Mouse (Mus musculus) neutrophil, adult 5-6 weeks (primary cell): Measurements from ENCODE around the gene Mrtfa. TPM values are rescaled to one million over a fixed set of nuclear protein-coding genes. Genes with fewer than 3 reads are reported as not detected.

ENCODE experiments used
- ATAC-seq: fragments of 151-379, 151-347 bp; 2 replicates; pipeline ENCODE4 v1.8.0; 2017; ENCODE audit warnings: mild to moderate bottlenecking, moderate TSS enrichment; ENCODE audit not compliant: insufficient number of reproducible peaks, poor library complexity, low FRiP score, severe bottlenecking; ENCODE audit errors: extremely low read depth
- total RNA-seq: library from RNA; stranded (forward); fragments of 200-1000 nt; gene quantifications from 2 replicates; pipeline ENCODE4 v1.2.3, GENCODE M21; 2017

The Mrtfa gene
- total RNA-seq, 1 experiment from 2014 or later, result 59.9 TPM

DNA sequence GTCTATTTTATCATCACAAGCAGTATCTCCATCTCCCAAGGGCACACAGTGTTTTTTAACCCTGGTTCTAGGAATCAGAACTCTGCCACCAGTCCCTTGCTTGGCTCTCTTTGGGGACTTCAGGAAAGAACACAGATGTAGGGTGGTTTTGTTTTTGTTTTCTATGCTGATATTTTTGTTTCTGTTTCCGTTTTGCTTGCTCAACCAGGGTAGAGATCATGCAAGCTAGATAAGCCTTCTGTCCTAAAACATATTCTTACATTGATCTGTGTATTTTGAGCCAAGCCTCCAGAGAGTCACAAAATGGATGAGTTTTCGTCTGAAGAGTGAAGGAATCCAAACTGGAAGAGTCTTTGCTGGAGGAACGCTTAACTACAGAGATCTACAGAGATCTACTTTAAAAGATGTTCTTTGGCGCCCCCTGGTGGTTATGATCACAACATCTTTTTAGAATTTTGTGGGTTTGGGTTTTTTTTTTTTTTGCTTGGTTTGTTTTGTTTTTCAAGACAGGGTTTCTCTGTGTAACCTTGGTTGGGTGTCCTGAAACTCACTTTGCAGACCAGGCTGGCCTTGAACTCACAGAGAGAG lies 8.9 kb upstream of the Mrtfa start:
- peak; percentile 50; the same call in 1 of the 2 replicates for ATAC-seq

DNA sequence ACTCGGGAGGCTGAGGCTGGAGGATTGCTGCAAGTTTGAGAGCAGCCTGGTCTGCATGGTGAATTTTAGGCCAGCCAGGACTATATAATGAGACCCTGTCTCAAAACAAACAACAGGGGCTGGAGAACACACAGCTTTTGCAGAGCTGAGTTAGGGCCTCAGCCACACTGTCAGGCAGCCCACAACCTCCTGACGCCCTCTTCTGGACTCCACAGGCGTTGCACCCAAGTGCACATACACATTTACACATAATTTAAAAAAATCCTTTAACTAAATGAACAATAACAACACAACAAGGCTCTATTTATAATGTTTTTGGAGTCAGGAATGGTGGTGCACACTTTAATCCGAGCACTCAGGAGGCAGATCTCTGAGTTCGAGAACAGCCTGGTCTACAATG lies 7.9 kb upstream of the Mrtfa start:
- ATAC-seq, result no peak

GRCm38 (mm10) chr15:81197197-81197596 lies 6.6 kb upstream of the Mrtfa start:
- no peak for ATAC-seq

GRCm38 (mm10) chr15:81195447-81195846 lies 4.9 kb upstream of the Mrtfa start:
- ATAC-seq, result no peak

DNA sequence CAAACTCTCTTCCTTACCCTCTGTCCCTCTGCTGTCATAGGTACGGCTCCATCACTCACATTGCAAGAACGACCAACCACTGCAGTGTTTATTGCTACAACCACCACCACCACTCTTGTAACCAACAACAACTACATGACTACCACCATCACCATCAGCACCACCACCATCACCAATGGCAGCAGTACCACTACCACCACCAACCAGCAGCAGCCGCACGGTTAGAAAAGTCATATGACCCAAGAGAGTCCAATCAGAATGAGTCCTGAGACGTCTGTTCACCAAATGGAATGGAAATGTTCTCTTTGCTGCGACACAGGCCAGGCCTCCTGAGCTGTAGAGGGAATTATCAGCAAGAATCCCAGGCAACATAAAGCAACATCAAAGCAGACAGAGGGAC lies 4.2 kb upstream of the Mrtfa start:
- ATAC-seq, result no peak

DNA sequence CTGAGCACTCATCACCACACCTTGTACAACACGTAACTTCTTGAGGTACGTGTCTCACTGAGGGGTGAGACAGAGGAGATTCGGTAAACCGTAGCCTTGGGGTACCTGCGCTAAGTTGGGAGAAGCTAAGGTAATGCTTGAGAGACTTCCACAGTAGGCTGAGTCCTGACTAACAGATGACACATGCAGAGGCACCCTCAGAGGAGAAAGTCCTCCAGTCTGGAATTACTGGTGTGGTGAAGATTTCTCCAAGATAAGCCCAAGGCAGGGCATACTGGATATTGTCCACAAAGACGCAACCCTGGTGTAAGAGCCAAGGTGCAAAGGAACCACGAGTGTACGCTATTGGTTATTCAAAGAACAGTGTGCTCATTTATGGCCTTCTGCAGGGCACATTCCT lies 2.3 kb upstream of the Mrtfa start:
- no peak for ATAC-seq

GRCm38 (mm10) chr15:81192316-81192715 lies 1.8 kb upstream of the Mrtfa start:
- ATAC-seq, result no peak

- ATAC-seq, result no peak
These were observed 746 bp upstream of the Mrtfa start for GRCm38 (mm10) chr15:81191303-81191702.

DNA sequence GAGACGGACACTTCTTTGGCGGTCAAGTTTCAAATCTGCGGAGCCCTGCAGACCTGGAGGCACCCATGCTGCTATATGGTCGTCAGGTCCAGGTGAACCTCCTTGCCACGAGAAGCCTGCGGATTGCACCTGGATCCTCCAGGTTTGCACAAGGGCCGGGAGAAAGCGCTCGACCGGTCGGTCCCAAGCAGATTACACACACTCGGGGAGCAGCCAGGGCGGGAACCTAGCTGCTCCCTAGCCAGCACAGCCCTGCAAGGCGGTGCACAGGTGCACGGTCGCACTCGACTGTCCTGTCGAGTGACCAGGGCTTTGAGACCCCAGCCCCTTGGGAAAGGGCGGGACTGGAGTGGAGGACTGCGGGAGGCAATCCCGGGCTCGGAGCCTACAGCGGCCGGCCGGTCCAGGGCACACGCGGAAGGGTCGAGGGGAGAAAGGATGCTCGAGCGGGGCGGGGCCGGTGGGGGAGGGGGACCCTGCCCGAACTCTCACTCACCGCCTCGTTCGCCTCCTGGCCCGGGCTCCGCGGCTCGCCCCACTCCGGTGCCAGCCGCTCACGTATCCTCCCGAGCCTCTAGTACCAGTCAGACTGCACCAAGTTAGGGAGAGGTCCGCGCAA lies 437 bp downstream of the Mrtfa start:
- no peak for ATAC-seq

GRCm38 (mm10) chr15:81189061-81189460 lies 1.5 kb downstream of the Mrtfa start:
- no peak for ATAC-seq

DNA sequence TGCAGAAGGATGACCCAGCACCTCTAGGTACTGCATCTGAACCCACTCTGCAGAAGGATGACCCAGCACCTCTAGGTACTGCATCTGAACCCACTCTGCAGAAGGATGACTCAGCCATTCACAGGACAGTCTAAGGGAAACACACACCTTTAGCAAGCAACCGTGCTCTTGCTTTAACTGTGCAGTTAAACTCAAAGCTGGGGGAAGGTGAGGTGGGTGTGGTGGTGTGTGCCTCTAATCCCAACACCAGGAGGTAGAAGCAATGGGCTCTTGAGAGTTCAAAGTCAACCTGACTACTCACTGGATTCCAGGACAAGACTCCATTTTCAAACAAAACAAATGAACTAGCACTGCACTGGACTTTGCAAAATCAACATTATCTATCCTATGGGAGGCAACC lies 5.6 kb downstream of the Mrtfa start:
- no peak for ATAC-seq

GRCm38 (mm10) chr15:81181233-81181632 lies 9.3 kb downstream of the Mrtfa start:
- no peak for ATAC-seq

- no peak for ATAC-seq
These were observed 11.0 kb downstream of the Mrtfa start for GRCm38 (mm10) chr15:81179523-81179922.

- ATAC-seq, result no peak
These were observed 11.9 kb downstream of the Mrtfa start for GRCm38 (mm10) chr15:81178703-81179102.

- no peak for ATAC-seq
These were observed 12.7 kb downstream of the Mrtfa start for GRCm38 (mm10) chr15:81177860-81178259.

GRCm38 (mm10) chr15:81175633-81176032 lies 14.9 kb downstream of the Mrtfa start:
- ATAC-seq, result no peak

DNA sequence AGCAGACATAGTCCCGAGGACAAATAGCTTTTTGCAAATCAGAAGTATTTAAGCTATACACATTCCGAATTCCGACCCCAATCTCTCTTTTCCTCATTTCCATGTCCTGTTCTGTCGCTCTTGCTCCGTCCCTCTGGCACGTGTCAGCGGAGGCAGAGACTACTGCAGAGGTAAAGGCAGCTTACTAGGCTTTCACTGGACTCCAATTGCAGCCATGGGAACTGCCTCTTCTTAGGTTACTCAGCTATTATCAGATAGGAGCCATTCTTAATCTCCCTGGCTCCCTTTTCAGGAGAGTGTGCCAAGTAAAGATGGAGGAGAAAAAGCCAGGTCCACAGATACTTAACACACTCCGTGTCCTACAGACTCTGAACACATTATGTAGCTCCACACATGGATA lies 18.3 kb downstream of the Mrtfa start:
- ATAC-seq, result no peak

- ATAC-seq, result no peak
These were observed 21.8 kb downstream of the Mrtfa start for GRCm38 (mm10) chr15:81168735-81169134.

DNA sequence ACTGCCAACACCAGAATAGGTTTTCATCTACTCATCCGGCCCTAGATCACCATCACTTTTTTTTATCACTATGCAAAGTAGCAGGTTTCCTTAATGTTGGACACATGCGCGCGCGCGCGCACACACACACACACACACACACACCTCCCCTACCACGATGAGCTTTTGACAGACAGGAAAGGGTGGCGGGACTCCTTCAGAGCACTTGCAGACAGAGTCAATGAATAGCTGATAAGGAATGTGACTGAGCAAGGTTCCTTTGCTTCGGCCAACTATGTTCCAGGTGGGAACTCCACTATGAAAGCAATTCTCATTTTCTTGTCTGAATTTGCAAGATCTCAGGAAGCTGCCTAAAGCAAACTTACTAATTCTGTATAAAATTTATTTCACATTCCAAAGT lies 22.7 kb downstream of the Mrtfa start:
- ATAC-seq, result no peak

GRCm38 (mm10) chr15:81166291-81166690 lies 24.3 kb downstream of the Mrtfa start:
- ATAC-seq, result no peak
